Mouse (Mus musculus) kidney, postnatal 0 days (tissue): Measurements from ENCODE around the gene Thy1. TPM values are rescaled to one million over a fixed set of nuclear protein-coding genes. Genes with fewer than 3 reads are reported as not detected.
A peak's percentile ranks its signal among the peaks of the same experiment; 100 is the strongest.

Source experiments
- ATAC-seq: fragments of 200-750 bp; cut with Nextera tagmentation; replicated peaks from 2 replicates; pipeline ENCODE4 v1.8.0; 2017; ENCODE audit warnings: low read depth, moderate number of reproducible peaks, moderate TSS enrichment, moderate library complexity; ENCODE audit not compliant: low FRiP score
- DNase-seq: peaks from one replicate; pipeline ENCODE4 v3.0.0-alpha.2; 2016; ENCODE audit warnings: low spot score
- H3K27ac ChIP-seq: fragments of 300-500 bp; sonication (generic); 2 replicates; pipeline ENCODE4 v1.5.1; 2014; ENCODE audit warnings: mild to moderate bottlenecking
- H3K27me3 ChIP-seq: fragments of 300-500 bp; sonication (generic); 2 replicates; pipeline ENCODE4 v1.6.1; 2014; ENCODE audit warnings: low read length, mixed read lengths; ENCODE audit not compliant: insufficient read depth
- H3K36me3 ChIP-seq: fragments of 300-500 bp; sonication (generic); 2 replicates; pipeline ENCODE4 v1.6.1; 2014; ENCODE audit warnings: low read length, mixed read lengths; ENCODE audit not compliant: insufficient read depth
- H3K4me1 ChIP-seq: fragments of 300-500 bp; sonication (generic); replicated peaks from 2 replicates; pipeline ENCODE4 v1.6.1; 2014; ENCODE audit warnings: antibody characterized with exemption, low read length, mixed read lengths; ENCODE audit not compliant: insufficient read depth
- H3K4me2 ChIP-seq: fragments of 300-500 bp; sonication (generic); 2 replicates; pipeline ENCODE4 v1.6.1; 2014; ENCODE audit warnings: mild to moderate bottlenecking, low read length, moderate library complexity, mixed read lengths
- H3K4me3 ChIP-seq: fragments of 300-500 bp; sonication (generic); replicated peaks from 2 replicates; pipeline ENCODE4 v1.5.1; 2014; ENCODE audit warnings: low read depth, low read length
- H3K9ac ChIP-seq: fragments of 300-500 bp; sonication (generic); 2 replicates; pipeline ENCODE4 v1.6.1; 2014; ENCODE audit warnings: low read depth, low read length
- H3K9me3 ChIP-seq: fragments of 300-500 bp; sonication (generic); replicated peaks from 2 replicates; pipeline ENCODE4 v1.6.1; 2016; ENCODE audit warnings: low read length, inconsistent platforms, mixed read lengths
- CTCF ChIP-seq: IDR thresholded peaks from 2 replicates; pipeline ENCODE4 v1.5.1; 2016; ENCODE audit warnings: antibody characterized with exemption, low read depth, mild to moderate bottlenecking, moderate library complexity
- WGBS: fragments of 180-500 bp; shearing (Covaris S2); extraction: QIAGEN DNeasy Blood & Tissue Kit; methylation state at CpG from one replicate; pipeline ENCODE4 v1.1.7; 2014; 5-methylcytosine and 5-hydroxymethylcytosine counted together
- polyA plus RNA-seq: library from polyadenylated mRNA; unstranded; fragments of >200 nt; fragmentation: Nextera tagmentation; extraction: Ambion mirVana; gene quantifications from 2 replicates; pipeline ENCODE4 v1.2.1, GENCODE M21; 2015

Thy1 gene
- polyA plus RNA-seq, 1 experiment from 2014 or later: 13.6 TPM

- 28% methylated on average over 1 of the region's 1 CpGs for WGBS
Measured at GRCm38 (mm10) chr9:44065177-44065576, 22.0 kb downstream of the Thy1 start.

GRCm38 (mm10) chr9:44066785-44067225 lies 23.6 kb downstream of the Thy1 start, which contains the start of gene Usp2:
Usp2 (plus strand) TSS chr9:44067021.
- no peaks in the 10 kb centered on the region for H3K27me3 ChIP-seq
- H3K9ac ChIP-seq: peak within 1 kb of the TSS; percentile 18
- ATAC-seq: peak; percentile 98
- no peaks in the 10 kb centered on the region for H3K36me3 ChIP-seq
- WGBS: 2% methylated on average over 38 of the region's 38 CpGs
- TF ChIP-seq CTCF: peak; percentile 93
- peak within 1 kb of the TSS; percentile 57 for H3K4me2 ChIP-seq
- H3K27ac ChIP-seq: no peak within 1 kb of the TSS
- no peaks in the 10 kb centered on the region for H3K9me3 ChIP-seq
- H3K4me1 ChIP-seq: peaks cover 2% of the 10 kb centered on the region; the same call in 1 of the 2 replicates
- peak within 1 kb of the TSS; percentile 39 for H3K4me3 ChIP-seq
- DNase-seq: peak; percentile 100

More at GRCm38 (mm10) chr9:44065177-44065576, 22.0 kb downstream of the Thy1 start:
- H3K9ac ChIP-seq: no peak overlapping the region
- H3K27me3 ChIP-seq: no peaks in the 10 kb centered on the region
- H3K27ac ChIP-seq: no peak overlapping the region
- H3K9me3 ChIP-seq: no peaks in the 10 kb centered on the region
- H3K4me1 ChIP-seq: no peaks in the 10 kb centered on the region
- ATAC-seq (no peak), DNase-seq (no peak)
- H3K4me3 ChIP-seq: no peak overlapping the region
- H3K36me3 ChIP-seq: no peaks in the 10 kb centered on the region
- peak; percentile 41 for TF ChIP-seq CTCF
- H3K4me2 ChIP-seq: no peak overlapping the region

- Histone ChIP-seq H3K27me3 (no peaks in the 10 kb centered on the region), H3K27ac (no peak overlapping the region), H3K36me3 (no peaks in the 10 kb centered on the region), H3K4me3 (peak overlapping the region; percentile 39), H3K4me1 (peaks cover 4% of the 10 kb centered on the region; the same call in 1 of the 2 replicates), H3K9me3 (no peaks in the 10 kb centered on the region), H3K9ac (peak overlapping the region; percentile 18), H3K4me2 (peak overlapping the region; percentile 57)
- ATAC-seq (peak; percentile 11; the same call in 1 of the 2 replicates), DNase-seq (peak; percentile 51)
- 7% methylated on average over 15 of the region's 15 CpGs for WGBS
- no peak for TF ChIP-seq CTCF
Measured at GRCm38 (mm10) chr9:44067241-44067959, 24.2 kb downstream of the Thy1 start.

- H3K27ac ChIP-seq: no peak overlapping the region
- WGBS: 86% methylated on average over 6 of the region's 6 CpGs
- TF ChIP-seq CTCF: no peak
- no peaks in the 10 kb centered on the region for H3K9me3 ChIP-seq
- H3K27me3 ChIP-seq: no peaks in the 10 kb centered on the region
- no peak overlapping the region for H3K9ac ChIP-seq
- DNase-seq (no peak), ATAC-seq (no peak)
- no peak overlapping the region for H3K4me3 ChIP-seq
- H3K4me1 ChIP-seq: peaks cover 8% of the 10 kb centered on the region; the same call in 1 of the 2 replicates
- H3K36me3 ChIP-seq: no peaks in the 10 kb centered on the region
- H3K4me2 ChIP-seq: no peak overlapping the region
Measured at GRCm38 (mm10) chr9:44067960-44068330, 24.8 kb downstream of the Thy1 start.

- no peak for ATAC-seq
- 18% methylated on average over 7 of the region's 7 CpGs for WGBS
- no peak overlapping the region for H3K4me2 ChIP-seq
- H3K36me3 ChIP-seq: no peaks in the 10 kb centered on the region
- H3K9ac ChIP-seq: no peak overlapping the region
- H3K27ac ChIP-seq: no peak overlapping the region
- no peaks in the 10 kb centered on the region for H3K9me3 ChIP-seq
- H3K4me3 ChIP-seq: no peak overlapping the region
- DNase-seq: no peak
- no peak for TF ChIP-seq CTCF
- H3K27me3 ChIP-seq: no peaks in the 10 kb centered on the region
- peaks cover 8% of the 10 kb centered on the region; the same call in 1 of the 2 replicates for H3K4me1 ChIP-seq
Measured at GRCm38 (mm10) chr9:44069252-44069651, 26.1 kb downstream of the Thy1 start.

- no peaks in the 10 kb centered on the region for H3K27me3 ChIP-seq
- TF ChIP-seq CTCF: no peak
- ATAC-seq (no peak), DNase-seq (no peak)
- WGBS: 58% methylated on average over 14 of the region's 14 CpGs
- no peak overlapping the region for H3K4me2 ChIP-seq
- peaks cover 8% of the 10 kb centered on the region; the same call in 1 of the 2 replicates for H3K4me1 ChIP-seq
- H3K4me3 ChIP-seq: no peak overlapping the region
- no peak overlapping the region for H3K27ac ChIP-seq
- no peaks in the 10 kb centered on the region for H3K36me3 ChIP-seq
- no peak overlapping the region for H3K9ac ChIP-seq
- no peaks in the 10 kb centered on the region for H3K9me3 ChIP-seq
Measured at GRCm38 (mm10) chr9:44070113-44070843, 27.1 kb downstream of the Thy1 start.
